In genomic region chr17:87784141-87784831, GRCm38 (mm10) we compare ENCODE assay signal across 15 mouse cellular contexts. TPM values are rescaled to one million over a fixed set of nuclear protein-coding genes. Genes with fewer than 3 reads are reported as not detected.
DNase-seq lines count a peak whose midpoint lies in the region; ATAC-seq lines count a peak whose summit lies in the region.
"Had no signal": no experiment of that assay in that cellular context is flagged by ENCODE, and none has a peak within 500 bp of the region (broad histone marks: within the 10 kb centered on the region; RNA-seq: fewer than 3 reads in every experiment).

No protein-coding gene starts in this region.

- no peak for ATAC-seq in intestine, embryonic 14.5 days (replicated peaks; ENCODE audit: low FRiP score, low TSS enrichment, low read depth)
- no peak for ATAC-seq in intestine, embryonic 16.5 days
- no peak for ATAC-seq in heart, embryonic 11.5 days (replicated peaks; ENCODE audit: insufficient number of reproducible peaks, low FRiP score, low TSS enrichment)
- ATAC-seq: activated CD4-positive, CD25-positive, alpha-beta regulatory T cell, adult 4 months had no signal

- no peak overlapping the region for H3K27ac ChIP-seq in intestine, embryonic 14.5 days (ENCODE audit: low read depth)
- H3K27ac ChIP-seq in intestine, embryonic 16.5 days (ENCODE audit: low read length) = no peak overlapping the region
- no peak overlapping the region for H3K27ac ChIP-seq in heart, embryonic 11.5 days (ENCODE audit: low read depth, low read length)
- H3K27ac ChIP-seq: hindbrain, embryonic 13.5 days; lung, embryonic 15.5 days had no signal

- no peaks in the 10 kb centered on the region for H3K27me3 ChIP-seq in intestine, embryonic 14.5 days (replicated peaks; ENCODE audit: control insufficient read depth, insufficient read depth, low read length)
- no peaks in the 10 kb centered on the region for H3K27me3 ChIP-seq in intestine, embryonic 16.5 days (replicated peaks; ENCODE audit: control insufficient read depth, insufficient read depth, low read length)
- no peaks in the 10 kb centered on the region; the same call in 1 of the 2 replicates for H3K27me3 ChIP-seq in heart, embryonic 11.5 days (ENCODE audit: control insufficient read depth, insufficient read depth, low read length)
- H3K27me3 ChIP-seq: hindbrain, embryonic 13.5 days; lung, embryonic 15.5 days had no signal

- no peaks in the 10 kb centered on the region for H3K9me3 ChIP-seq in intestine, embryonic 14.5 days (ENCODE audit: control insufficient read depth, low read length)
- H3K9me3 ChIP-seq in intestine, embryonic 16.5 days (ENCODE audit: control insufficient read depth, low read length) = no peaks in the 10 kb centered on the region
- no peaks in the 10 kb centered on the region for H3K9me3 ChIP-seq in heart, embryonic 11.5 days (replicated peaks; ENCODE audit: control insufficient read depth, low read length)
- H3K9me3 ChIP-seq: lung, embryonic 15.5 days had no signal

- H3K4me3 ChIP-seq in intestine, embryonic 14.5 days (ENCODE audit: low read depth, low read length) = no peak overlapping the region
- no peak overlapping the region for H3K4me3 ChIP-seq in intestine, embryonic 16.5 days (ENCODE audit: low read length)
- no peak overlapping the region for H3K4me3 ChIP-seq in heart, embryonic 11.5 days (ENCODE audit: low read depth, low read length)
- H3K4me3 ChIP-seq: hindbrain, embryonic 13.5 days; lung, embryonic 15.5 days had no signal

- H3K4me2 ChIP-seq in intestine, embryonic 14.5 days (ENCODE audit: low read length) = no peak overlapping the region
- no peak overlapping the region for H3K4me2 ChIP-seq in intestine, embryonic 16.5 days (ENCODE audit: low read depth, low read length)
- no peak overlapping the region for H3K4me2 ChIP-seq in heart, embryonic 11.5 days
- H3K4me2 ChIP-seq: hindbrain, embryonic 13.5 days; lung, embryonic 15.5 days had no signal

- 59% methylated on average over 14 of the region's 14 CpGs for WGBS in intestine, embryonic 14.5 days
- 66% methylated on average over 14 of the region's 14 CpGs for whole genome bisulfite sequencing in intestine, embryonic 16.5 days
- 62% methylated on average over 14 of the region's 14 CpGs for WGBS in heart, embryonic 11.5 days (ENCODE audit: insufficient replicate concordance)

- H3K9ac ChIP-seq in intestine, embryonic 14.5 days (ENCODE audit: low read length) = no peak overlapping the region
- H3K9ac ChIP-seq in intestine, embryonic 16.5 days (ENCODE audit: low read depth, low read length) = no peak overlapping the region
- no peak overlapping the region for H3K9ac ChIP-seq in heart, embryonic 11.5 days (ENCODE audit: low read depth, low read length)
- H3K9ac ChIP-seq: hindbrain, embryonic 13.5 days; lung, embryonic 15.5 days had no signal

- H3K4me1 ChIP-seq in intestine, embryonic 14.5 days (replicated peaks; ENCODE audit: control insufficient read depth, insufficient read depth, low read length) = no peaks in the 10 kb centered on the region
- H3K4me1 ChIP-seq in intestine, embryonic 16.5 days (ENCODE audit: control insufficient read depth, insufficient read depth, low read length) = no peaks in the 10 kb centered on the region
- no peaks in the 10 kb centered on the region for H3K4me1 ChIP-seq in heart, embryonic 11.5 days (ENCODE audit: control insufficient read depth, insufficient read depth, low read length)
- H3K4me1 ChIP-seq: hindbrain, embryonic 13.5 days; lung, embryonic 15.5 days had no signal

- H3K36me3 ChIP-seq in intestine, embryonic 14.5 days (ENCODE audit: control insufficient read depth, insufficient read depth, low read length) = no peaks in the 10 kb centered on the region
- H3K36me3 ChIP-seq in intestine, embryonic 16.5 days (ENCODE audit: control insufficient read depth, insufficient read depth, low read length) = no peaks in the 10 kb centered on the region
- no peaks in the 10 kb centered on the region for H3K36me3 ChIP-seq in heart, embryonic 11.5 days (ENCODE audit: control insufficient read depth, insufficient read depth, low read length)
- H3K36me3 ChIP-seq: hindbrain, embryonic 13.5 days; lung, embryonic 15.5 days had no signal

- intact Hi-C loops in left cerebral cortex, postnatal 36 days (cut with DNase I) = no loop called here

- DNase-seq in intestine, embryonic 14.5 days (ENCODE audit: low spot score) = peak; percentile 43
- DNase-seq in cerebellum, adult 18-20 months = peak; percentile 53 to 69
- DNase-seq in cerebellum, postnatal 25 days = peak; percentile 50 to 57
- peak; percentile 72 to 76 for DNase-seq in left cerebral cortex, postnatal 36 days (ENCODE audit: low spot score in 2 of 2)
- DNase-seq in lung, postnatal 14 days = no peak
- no peak for DNase-seq in ovary, postnatal 36 days (ENCODE audit: low spot score)
- DNase-seq: gastrocnemius, postnatal 25 days; kidney, adult 2 months; thymus, postnatal 36 days had no signal

RNA-seq across cellular contexts. Expression of gene Kcnk12, which starts 13.5 kb away (rescaled TPM):
- polyA plus RNA-seq in intestine, embryonic 14.5 days (2014; fragmentation: Nextera tagmentation; extraction: Ambion mirVana) = not detected in 2 replicates
- polyA plus RNA-seq in intestine, embryonic 16.5 days (2015; fragmentation: Nextera tagmentation; extraction: Ambion mirVana) = not detected in 2 replicates
- 10 to 100 TPM; 28.7 to 33.0 TPM for total RNA-seq in left cerebral cortex, postnatal 36 days (2021)
- polyA plus RNA-seq in heart, embryonic 11.5 days (2014; fragmentation: Nextera tagmentation; extraction: Ambion mirVana) = 0.23 and 0.51 TPM in 2 replicates
- total RNA-seq: gastrocnemius, postnatal 25 days had no signal
- polyA plus RNA-seq: activated CD4-positive, CD25-positive, alpha-beta regulatory T cell, adult 4 months; heart, embryonic 14.5 days; kidney, adult 2 months had no signal

Comparison
In these comparisons a context has a peak if more than half of its experiments do, and no peak if none do; other contexts are left out.
1. DNase-seq: peak in intestine, embryonic 14.5 days (single experiment), cerebellum, adult 18-20 months (2 of 2), cerebellum, postnatal 25 days (2 of 2) and left cerebral cortex, postnatal 36 days (2 of 2); none in lung, postnatal 14 days (single experiment) and ovary, postnatal 36 days (single experiment).